Mouse (Mus musculus): ENCODE results near the gene Olfr555.
A peak's percentile ranks its signal among the peaks of the same experiment; 100 is the strongest.
"Not testable (repeated sequence)": the region's sequence is repeated elsewhere in the genome, so short reads cannot be mapped to it uniquely, and the experiment has no call there.

Gene Olfr555

GRCm38 (mm10) chr7:102658523-102658922 lies at the start of gene Olfr555:
TSS of gene Olfr555 (plus strand) at chr7:102658823.
- no peak for DNase-seq (ENCODE audit: low spot score)

GRCm38 (mm10) chr7:102618118-102618517 lies 40.5 kb upstream of the Olfr555 start, which contains the start of gene Olfr553:
TSS of gene Olfr553 (minus strand) at chr7:102618218.
- no peak for DNase-seq (ENCODE audit: low spot score)

GRCm38 (mm10) chr7:102619608-102620007 lies 39.0 kb upstream of the Olfr555 start:
- no peak for DNase-seq (ENCODE audit: low spot score)

GRCm38 (mm10) chr7:102620368-102620767 lies 38.3 kb upstream of the Olfr555 start:
- DNase-seq (ENCODE audit: low spot score): not testable (repeated sequence)

GRCm38 (mm10) chr7:102636665-102637064 lies 22.0 kb upstream of the Olfr555 start:
- peak; percentile 40 for DNase-seq (ENCODE audit: low spot score)

- no peak for DNase-seq (ENCODE audit: low spot score)
These were observed 20.5 kb upstream of the Olfr555 start, which contains the start of gene Olfr554 for GRCm38 (mm10) chr7:102638132-102638531. TSS of gene Olfr554 (plus strand) at chr7:102638432.

GRCm38 (mm10) chr7:102644945-102645344 lies 13.7 kb upstream of the Olfr555 start:
- DNase-seq (ENCODE audit: low spot score): not testable (repeated sequence)

- DNase-seq (ENCODE audit: low spot score): no peak
These were observed 6.0 kb downstream of the Olfr555 start, which contains the start of gene Olfr556 for GRCm38 (mm10) chr7:102664599-102664998. TSS of gene Olfr556 (plus strand) at chr7:102664899.

GRCm38 (mm10) chr7:102665378-102665777 lies 6.8 kb downstream of the Olfr555 start:
- DNase-seq (ENCODE audit: low spot score): no peak

GRCm38 (mm10) chr7:102676225-102676624 lies 17.6 kb downstream of the Olfr555 start:
- no peak for DNase-seq (ENCODE audit: low spot score)

GRCm38 (mm10) chr7:102681916-102682315 lies 23.3 kb downstream of the Olfr555 start:
- DNase-seq (ENCODE audit: low spot score): no peak

GRCm38 (mm10) chr7:102686944-102687501 lies 28.4 kb downstream of the Olfr555 start, which contains the start of gene Trim68:
TSS of gene Trim68 (minus strand) at chr7:102687327.
- peak; percentile 77 for DNase-seq (ENCODE audit: low spot score)

GRCm38 (mm10) chr7:102695358-102696125 lies 36.9 kb downstream of the Olfr555 start, which contains the start of gene Olfr557:
TSS of gene Olfr557 (plus strand) at chr7:102695910.
- peak; percentile 29 for DNase-seq (ENCODE audit: low spot score)

GRCm38 (mm10) chr7:102698461-102698860 lies 39.8 kb downstream of the Olfr555 start:
- no peak for DNase-seq (ENCODE audit: low spot score)

GRCm38 (mm10) chr7:102701915-102702314 lies 43.3 kb downstream of the Olfr555 start, which contains the start of gene Olfr558:
TSS of gene Olfr558 (plus strand) at chr7:102702215.
- no peak for DNase-seq (ENCODE audit: low spot score)
